Mouse (Mus musculus): Measurements from ENCODE around the gene Duox2.

The Duox2 gene

DNA sequence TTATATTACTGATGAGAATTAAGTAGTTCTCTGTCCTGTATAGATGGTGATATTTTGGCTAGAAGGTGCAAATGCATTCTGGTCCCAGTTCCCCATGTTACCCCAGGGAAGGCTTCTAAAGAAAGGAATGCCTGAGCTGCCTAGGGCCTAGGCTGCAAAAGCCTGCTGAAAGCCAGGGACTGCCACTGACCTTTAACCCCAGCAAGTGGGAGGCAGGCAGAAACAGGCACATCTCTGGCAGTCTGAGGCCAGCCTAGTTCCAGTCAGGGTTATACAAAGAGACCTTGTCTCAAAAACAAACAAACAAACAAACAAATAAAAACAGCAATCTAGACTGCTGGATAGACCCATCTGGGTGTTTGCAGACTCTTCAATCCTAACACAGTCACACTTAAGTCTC is 57.5 kb downstream of the Duox2 start:
- in situ Hi-C loops (cut with MboI; ENCODE audit: low sequenced_read_pairs) = no loop called here

DNA sequence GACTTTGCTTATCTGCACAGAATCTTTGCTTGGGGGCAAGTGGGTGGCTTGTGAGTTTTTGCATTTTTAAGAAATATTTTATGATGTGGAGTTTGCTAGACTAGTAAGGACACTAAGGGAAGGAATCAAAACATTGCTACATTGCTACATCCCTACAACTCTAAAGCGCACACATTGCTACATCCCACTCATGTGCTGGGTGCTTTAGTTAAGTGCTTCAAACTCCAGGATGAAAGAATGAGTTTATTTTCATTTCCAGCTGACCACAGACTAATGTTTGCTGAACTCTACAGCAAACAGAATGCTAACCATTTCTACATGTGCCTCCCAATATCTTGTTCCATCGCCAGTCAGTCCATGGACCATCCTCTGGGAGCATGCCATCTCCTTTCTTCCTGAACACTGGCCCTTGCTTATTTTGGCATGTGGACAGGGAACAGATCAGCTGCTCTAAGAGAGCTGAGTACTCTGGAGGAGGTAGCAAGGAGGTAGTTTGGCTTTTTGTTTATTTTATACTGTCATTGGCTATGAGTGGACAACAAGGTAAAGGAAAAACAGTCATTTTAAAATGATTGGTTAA is 60.3 kb downstream of the Duox2 start:
- in situ Hi-C loops (cut with MboI; ENCODE audit: low sequenced_read_pairs) = no loop called here

DNA sequence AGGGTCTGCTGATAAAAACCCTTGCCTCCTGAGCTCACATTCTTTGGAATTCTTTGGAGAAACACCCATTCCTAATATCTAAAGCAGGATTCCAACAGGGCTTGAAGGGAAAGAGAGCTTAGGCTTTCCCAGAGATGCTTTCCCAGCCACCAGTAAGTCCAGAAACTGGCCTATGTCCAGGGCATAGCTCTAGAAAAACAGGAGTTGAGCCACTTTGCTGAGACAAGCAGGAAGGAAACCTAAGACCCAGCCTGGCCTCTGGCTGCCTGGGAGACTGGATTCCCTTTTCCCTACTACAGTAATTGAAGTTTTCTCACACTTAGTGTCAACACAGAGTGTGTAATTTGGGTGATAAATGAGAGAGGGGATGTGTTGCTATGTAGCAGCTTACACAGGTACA is 61.9 kb downstream of the Duox2 start:
- in situ Hi-C loops (cut with MboI; ENCODE audit: low sequenced_read_pairs) = no loop called here

DNA sequence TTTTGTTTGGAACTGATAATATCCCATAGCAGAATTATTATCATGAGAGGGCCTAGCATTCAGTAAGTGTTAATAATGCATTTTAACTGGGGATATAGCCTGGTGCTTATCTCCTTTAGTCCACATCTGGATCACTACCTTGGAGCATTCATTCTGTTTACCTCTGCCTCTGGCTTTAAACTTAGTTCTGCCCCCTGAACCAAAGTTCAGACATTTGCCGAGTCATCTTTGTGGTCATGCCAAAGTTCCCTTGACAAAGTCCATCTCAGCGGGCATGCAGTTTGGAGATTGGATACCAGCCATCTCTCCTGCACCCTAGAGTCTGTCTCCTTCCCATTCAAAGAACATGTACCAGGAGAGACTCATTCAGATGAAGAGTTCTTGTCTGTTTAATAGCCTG is 62.8 kb downstream of the Duox2 start:
- in situ Hi-C loops (cut with MboI; ENCODE audit: low sequenced_read_pairs) = no loop called here

DNA sequence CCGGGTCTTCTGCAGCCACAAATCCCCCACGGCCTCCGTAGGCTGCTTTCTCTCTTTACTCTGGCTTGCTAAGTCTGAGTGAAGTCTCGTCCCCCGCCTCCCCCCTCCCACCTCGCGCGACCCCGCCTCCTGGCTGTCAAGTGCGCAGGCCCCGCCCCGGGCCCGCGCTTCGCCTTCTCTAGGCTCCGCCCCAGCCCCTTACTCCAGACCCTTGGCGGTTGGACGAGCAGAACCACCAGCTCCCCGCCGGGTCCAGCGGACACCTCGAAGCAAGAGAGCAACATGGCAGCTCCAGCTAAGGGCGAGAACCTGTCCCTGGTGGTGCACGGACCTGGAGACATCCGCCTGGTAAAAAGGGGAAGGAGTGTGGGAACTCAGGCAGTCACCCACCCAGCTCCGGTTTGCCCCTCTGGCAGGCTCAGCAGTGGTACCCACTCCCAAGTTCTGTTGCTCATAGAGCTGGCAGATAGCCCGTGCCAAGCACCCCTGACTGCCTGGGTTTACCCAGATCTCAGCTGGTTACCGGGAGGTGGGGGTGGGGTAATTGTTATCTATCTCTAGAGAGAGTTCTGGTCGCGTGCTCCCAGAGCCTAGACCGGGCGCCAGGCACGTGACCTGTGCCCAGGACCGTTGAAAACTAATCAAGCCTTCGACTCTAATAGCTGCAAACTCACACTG is 63.5 kb downstream of the Duox2 start, which contains the start of gene Sord:
Sord (plus strand) TSS at position 139 of the 678 bp plus-strand sequence.
- in situ Hi-C loops (cut with MboI; ENCODE audit: low sequenced_read_pairs) = no loop called here

DNA sequence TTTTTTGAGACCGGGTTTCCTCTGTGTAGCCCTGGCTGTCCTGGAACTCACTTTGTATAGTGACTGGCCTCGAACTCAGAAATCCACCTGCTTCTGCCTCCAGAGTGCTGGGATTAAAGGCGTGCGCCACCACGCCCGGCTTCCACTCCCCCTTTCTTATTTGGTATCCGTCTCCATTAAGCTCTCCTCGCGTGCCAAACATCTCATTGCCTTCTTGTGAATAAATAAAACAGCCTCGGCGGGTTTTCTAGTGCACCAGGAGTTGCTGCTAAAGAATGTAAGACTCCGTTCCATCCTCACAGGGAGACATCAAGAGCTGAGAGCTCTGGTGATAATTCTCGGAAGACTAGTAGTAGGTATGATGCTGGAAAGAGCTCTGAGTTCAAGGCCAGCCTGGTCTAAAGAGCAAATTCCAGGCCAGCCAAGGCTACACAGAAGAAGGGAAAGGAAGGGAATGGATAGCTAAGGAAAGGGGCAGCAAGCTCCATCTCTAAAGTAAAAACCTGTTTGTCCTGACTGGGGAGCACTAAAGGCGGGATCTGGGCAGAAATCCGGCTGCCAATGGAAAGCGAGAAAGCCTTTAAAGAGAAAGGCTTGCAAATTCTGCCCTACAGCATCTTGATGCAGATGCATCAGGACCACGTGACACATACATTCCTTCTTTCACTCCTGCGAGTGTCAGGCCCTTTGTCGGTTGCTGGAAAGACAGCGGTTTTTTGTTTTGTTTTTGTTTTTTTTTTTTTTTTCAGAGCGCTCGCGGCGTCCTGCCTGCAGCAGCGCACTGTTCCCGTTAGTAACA is 64.3 kb downstream of the Duox2 start:
- in situ Hi-C loops (cut with MboI; ENCODE audit: low sequenced_read_pairs) = no loop called here

DNA sequence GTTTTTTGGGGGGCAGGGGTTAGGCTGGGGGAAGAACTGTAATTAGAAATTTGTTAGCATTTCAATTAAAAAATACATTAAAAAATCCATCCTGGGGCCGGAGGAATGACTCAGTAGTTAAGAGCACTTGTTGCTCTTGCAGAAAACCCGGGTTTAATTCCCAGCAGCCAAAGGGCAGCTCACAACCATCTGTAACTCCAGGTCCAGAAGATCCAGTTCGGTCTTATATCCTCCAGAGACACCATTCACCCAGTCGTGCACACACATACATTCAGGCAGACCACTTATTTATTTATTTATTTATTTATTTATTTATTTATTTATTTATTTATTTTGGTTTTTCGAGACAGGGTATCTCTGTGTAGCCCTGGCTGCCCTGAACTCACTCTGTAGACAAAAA is 64.9 kb downstream of the Duox2 start:
- in situ Hi-C loops (cut with MboI; ENCODE audit: low sequenced_read_pairs) = no loop called here

DNA sequence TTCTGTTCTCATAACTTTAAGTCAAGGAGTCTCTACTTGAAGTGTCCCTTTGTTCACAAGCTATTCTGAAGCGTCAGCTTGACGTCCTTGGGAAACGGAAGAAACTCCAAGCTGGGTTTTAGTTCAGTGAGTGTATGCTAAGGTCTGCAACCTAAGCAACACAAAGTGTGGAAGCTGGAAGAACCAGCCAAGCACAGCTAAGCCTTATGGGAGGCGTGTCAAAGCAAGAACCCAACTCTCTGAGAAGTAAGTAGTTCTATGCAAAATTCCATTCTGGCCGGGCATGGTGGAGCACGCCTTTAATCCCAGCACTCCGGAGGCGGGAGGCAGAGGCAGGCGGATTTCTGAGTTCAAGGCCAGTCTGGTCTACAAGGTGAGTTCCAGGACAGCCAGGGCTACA is 66.6 kb downstream of the Duox2 start:
- in situ Hi-C loops (cut with MboI; ENCODE audit: low sequenced_read_pairs) = no loop called here

DNA sequence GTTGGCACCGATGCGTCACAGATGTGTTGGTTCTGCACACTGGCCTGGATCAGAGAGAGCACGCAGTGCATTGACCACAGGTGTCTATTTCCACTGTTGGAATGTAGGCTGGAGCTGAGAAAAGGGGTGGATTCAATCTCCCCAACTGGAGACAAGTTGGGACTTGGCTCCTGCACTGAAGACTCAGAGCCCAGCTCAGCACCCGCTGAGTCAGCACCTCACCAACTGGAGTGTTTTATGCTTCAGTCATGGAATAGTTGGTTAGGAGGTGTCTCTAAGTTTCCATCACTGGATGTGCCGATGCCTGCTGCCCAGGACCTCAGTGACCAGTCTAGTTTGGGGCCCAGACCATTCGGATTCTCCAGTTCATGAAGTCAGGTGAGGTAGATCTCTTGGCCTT is 67.9 kb downstream of the Duox2 start:
- in situ Hi-C loops (cut with MboI; ENCODE audit: low sequenced_read_pairs) = no loop called here

Data from CH12F3 (cell line).